Mouse (Mus musculus) liver, embryonic 15.5 days (tissue): ENCODE measurements around the gene Dnah8. TPM values are rescaled to one million over a fixed set of nuclear protein-coding genes. Genes with fewer than 3 reads are reported as not detected.
A peak's percentile ranks its signal among the peaks of the same experiment; 100 is the strongest.

Experiments
- ATAC-seq: fragments of 200-750 bp; cut with Nextera tagmentation; 2 replicates; pipeline ENCODE4 v1.8.0; 2017; ENCODE audit warnings: moderate number of reproducible peaks, mild to moderate bottlenecking, moderate library complexity; ENCODE audit not compliant: insufficient read depth
- H3K27ac ChIP-seq: fragments of 300-500 bp; sonication (generic); replicated peaks from 2 replicates; pipeline ENCODE4 v1.5.1; 2015; ENCODE audit warnings: mild to moderate bottlenecking, inconsistent platforms
- H3K27me3 ChIP-seq: fragments of 300-500 bp; sonication (generic); 2 replicates; pipeline ENCODE4 v1.6.1; 2015; ENCODE audit warnings: mild to moderate bottlenecking, inconsistent platforms
- H3K36me3 ChIP-seq: fragments of 300-500 bp; sonication (generic); replicated peaks from 2 replicates; pipeline ENCODE4 v1.6.1; 2015; ENCODE audit warnings: moderate library complexity, mild to moderate bottlenecking, inconsistent platforms
- H3K4me1 ChIP-seq: fragments of 300-500 bp; sonication (generic); replicated peaks from 2 replicates; pipeline ENCODE4 v1.6.1; 2015; ENCODE audit warnings: inconsistent platforms
- H3K4me2 ChIP-seq: fragments of 300-500 bp; sonication (generic); 2 replicates; pipeline ENCODE4 v1.6.1; 2015; ENCODE audit warnings: moderate library complexity, mild to moderate bottlenecking, inconsistent platforms
- H3K4me3 ChIP-seq: fragments of 300-500 bp; sonication (generic); replicated peaks from 2 replicates; pipeline ENCODE4 v1.5.1; 2015; ENCODE audit warnings: mild to moderate bottlenecking, inconsistent platforms
- H3K9ac ChIP-seq: fragments of 300-500 bp; sonication (generic); 2 replicates; pipeline ENCODE4 v1.6.1; 2015; ENCODE audit warnings: moderate library complexity, mild to moderate bottlenecking, inconsistent platforms
- H3K9me3 ChIP-seq: fragments of 300-500 bp; sonication (generic); replicated peaks from 2 replicates; pipeline ENCODE4 v1.6.1; 2016; ENCODE audit warnings: inconsistent platforms
- WGBS: fragments of 180-500 bp; shearing (Covaris S2); methylation state at CpG from one replicate; pipeline ENCODE4 v1.1.7; 2015; ENCODE audit warnings: mixed read lengths; ENCODE audit not compliant: insufficient replicate concordance; 5-methylcytosine and 5-hydroxymethylcytosine counted together
- polyA plus RNA-seq: library from polyadenylated mRNA; unstranded; fragments of >200 nt; fragmentation: Nextera tagmentation; extraction: Ambion mirVana; gene quantifications from 2 replicates; pipeline ENCODE4 v1.2.1, GENCODE M21; 2015

Gene Dnah8
- polyA plus RNA-seq, 1 experiment from 2014 or later: 1.1 TPM

DNA sequence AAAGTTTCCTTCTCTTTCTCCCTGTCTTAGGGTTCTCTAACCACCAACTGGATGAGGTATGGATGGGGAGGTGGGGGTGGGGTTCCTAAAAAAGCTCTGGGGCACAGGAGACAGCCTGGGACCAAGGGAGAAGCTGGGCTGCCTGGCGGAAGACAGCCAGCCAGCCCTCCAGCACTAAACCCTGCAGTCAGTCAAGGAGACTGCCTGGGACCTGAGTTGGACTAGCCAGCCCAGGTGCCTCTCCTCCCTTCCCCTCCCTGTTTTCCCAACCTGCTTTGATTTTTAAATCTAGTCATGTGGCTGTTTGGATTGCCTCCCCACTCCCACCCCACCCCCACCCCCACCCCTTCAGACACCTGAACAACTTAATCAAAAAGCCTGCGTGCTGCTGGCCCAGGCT lies 256.8 kb downstream of the Dnah8 start:
- Histone ChIP-seq H3K27ac (no peak overlapping the region), H3K9ac (no peak overlapping the region), H3K4me1 (no peaks in the 10 kb centered on the region), H3K27me3 (no peaks in the 10 kb centered on the region; the same call in 1 of the 2 replicates), H3K4me2 (no peak overlapping the region), H3K9me3 (no peaks in the 10 kb centered on the region), H3K4me3 (no peak overlapping the region), H3K36me3 (no peaks in the 10 kb centered on the region)
- no peak for ATAC-seq
- 66% methylated on average over 2 of the region's 2 CpGs for WGBS

DNA sequence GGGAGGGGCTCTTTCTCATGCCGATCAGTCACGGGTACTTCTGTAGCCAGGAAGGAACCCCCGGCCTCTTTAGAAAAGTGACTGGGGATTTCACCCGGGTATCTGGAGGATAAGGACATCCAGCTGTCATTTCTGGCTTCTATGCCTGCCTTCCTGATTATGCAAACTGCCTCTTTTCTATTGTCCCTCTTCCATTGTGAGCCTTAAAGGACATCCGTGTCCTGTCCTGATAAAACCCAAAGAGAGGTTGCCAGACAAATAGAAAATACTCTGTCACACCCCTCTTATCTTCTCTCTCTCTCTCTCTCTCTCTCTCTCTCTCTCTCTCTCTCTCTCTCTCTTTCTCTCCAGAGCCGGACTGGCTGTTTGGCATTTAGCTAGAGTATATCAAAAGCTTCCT lies 258.1 kb downstream of the Dnah8 start:
- WGBS: 2% methylated on average over 6 of the region's 6 CpGs

DNA sequence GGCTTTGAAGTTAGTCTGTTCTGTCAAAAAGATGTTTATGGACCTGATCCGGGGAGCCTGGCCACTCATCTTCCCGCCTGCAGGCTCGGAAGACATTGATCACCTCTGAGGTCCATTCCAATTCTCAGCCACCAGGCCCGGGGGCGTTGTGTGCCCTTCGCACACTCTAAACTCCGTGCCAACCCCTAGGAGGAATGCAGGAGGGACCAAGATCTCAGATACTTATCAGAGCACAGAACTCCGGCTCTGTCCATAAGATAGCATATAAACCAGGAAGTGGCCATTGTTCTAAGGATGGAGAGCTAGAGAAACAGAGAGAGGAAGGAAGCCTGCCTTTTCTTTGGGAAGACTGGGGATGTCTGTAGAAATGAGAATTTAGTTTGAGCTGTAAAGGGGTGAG lies 259.4 kb downstream of the Dnah8 start:
- Histone ChIP-seq H3K4me1 (no peaks in the 10 kb centered on the region), H3K36me3 (no peaks in the 10 kb centered on the region), H3K4me3 (no peak overlapping the region), H3K27ac (no peak overlapping the region), H3K9ac (no peak overlapping the region), H3K27me3 (no peaks in the 10 kb centered on the region; the same call in 1 of the 2 replicates), H3K4me2 (no peak overlapping the region), H3K9me3 (no peaks in the 10 kb centered on the region)
- no peak for ATAC-seq
- 34% methylated on average over 8 of the region's 8 CpGs for WGBS

More for the DNA sequence above, 258.1 kb downstream of the Dnah8 start:
- no peaks in the 10 kb centered on the region for H3K9me3 ChIP-seq
- H3K9ac ChIP-seq: no peak overlapping the region
- H3K4me1 ChIP-seq: no peaks in the 10 kb centered on the region
- H3K27me3 ChIP-seq: no peaks in the 10 kb centered on the region; the same call in 1 of the 2 replicates
- no peak overlapping the region for H3K4me2 ChIP-seq
- no peak for ATAC-seq
- no peaks in the 10 kb centered on the region for H3K36me3 ChIP-seq
- H3K27ac ChIP-seq: no peak overlapping the region
- H3K4me3 ChIP-seq: no peak overlapping the region

GRCm38 (mm10) chr17:30892086-30892485 lies 267.9 kb downstream of the Dnah8 start:
- H3K4me1 ChIP-seq: no peaks in the 10 kb centered on the region
- 14% methylated on average over 1 of the region's 1 CpGs for WGBS

DNA sequence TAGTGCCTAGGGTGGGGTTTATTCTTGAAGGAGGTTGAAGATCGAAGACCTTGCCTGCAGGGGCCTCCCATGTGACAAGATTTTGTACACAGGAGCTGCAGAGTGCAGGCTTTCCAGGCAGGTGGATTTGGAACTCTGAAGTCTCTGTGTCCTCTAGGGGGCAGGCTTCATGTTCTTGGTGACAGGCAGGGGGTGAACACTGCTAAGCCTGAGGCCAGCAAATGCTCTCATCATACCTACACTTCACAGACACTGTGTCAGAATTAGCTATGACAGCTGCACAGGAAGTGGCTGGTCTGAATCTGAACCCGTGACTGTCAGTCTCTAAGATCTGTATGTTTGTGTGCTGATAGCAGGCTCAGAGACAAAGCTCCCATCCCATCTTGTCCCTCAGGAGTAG lies 268.6 kb downstream of the Dnah8 start:
- Histone ChIP-seq H3K36me3 (no peaks in the 10 kb centered on the region), H3K27me3 (no peaks in the 10 kb centered on the region), H3K4me2 (no peak overlapping the region), H3K4me3 (no peak overlapping the region), H3K9ac (no peak overlapping the region), H3K27ac (no peak overlapping the region), H3K9me3 (no peaks in the 10 kb centered on the region), H3K4me1 (no peaks in the 10 kb centered on the region)
- no peak for ATAC-seq
- WGBS: 11% methylated on average over 2 of the region's 2 CpGs

More at GRCm38 (mm10) chr17:30892086-30892485, 267.9 kb downstream of the Dnah8 start:
- H3K4me2 ChIP-seq: no peak overlapping the region
- H3K36me3 ChIP-seq: no peaks in the 10 kb centered on the region
- no peak overlapping the region for H3K4me3 ChIP-seq
- H3K9me3 ChIP-seq: no peaks in the 10 kb centered on the region
- H3K9ac ChIP-seq: no peak overlapping the region
- H3K27me3 ChIP-seq: no peaks in the 10 kb centered on the region
- no peak overlapping the region for H3K27ac ChIP-seq
- no peak for ATAC-seq

GRCm38 (mm10) chr17:30897075-30897474 lies 272.9 kb downstream of the Dnah8 start:
- H3K4me1 ChIP-seq: 0 out of 2 replicates have a peak, but pooled peaks cover 5% of the 10 kb centered on the region
- no peak for ATAC-seq
- H3K9ac ChIP-seq: no peak overlapping the region
- no peaks in the 10 kb centered on the region for H3K9me3 ChIP-seq
- no peak overlapping the region for H3K4me3 ChIP-seq
- H3K36me3 ChIP-seq: no peaks in the 10 kb centered on the region
- peaks cover 25% of the 10 kb centered on the region for H3K27me3 ChIP-seq
- no peak overlapping the region for H3K27ac ChIP-seq
- 15% methylated on average over 2 of the region's 2 CpGs for WGBS
- no peak overlapping the region for H3K4me2 ChIP-seq

DNA sequence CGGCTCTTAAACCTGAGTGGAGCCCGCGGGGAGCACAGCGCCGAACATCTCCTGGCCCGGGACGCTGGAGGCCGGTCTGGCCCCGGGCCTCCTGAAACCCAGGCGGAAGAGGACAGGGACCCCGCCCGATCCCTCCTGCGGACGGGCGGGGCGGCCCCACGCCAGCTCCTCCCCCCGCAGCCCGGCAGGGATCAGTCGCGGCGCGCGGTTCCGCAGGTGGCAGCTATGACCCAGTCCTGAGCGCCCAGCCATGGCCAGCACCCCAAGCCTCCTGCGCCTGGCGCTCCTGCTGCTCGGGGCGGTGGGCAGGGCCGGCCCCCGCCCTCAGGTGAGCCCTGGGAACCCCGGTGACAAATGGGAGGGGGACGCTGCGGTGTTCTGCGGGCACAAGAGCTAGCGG lies 277.5 kb downstream of the Dnah8 start, which contains the start of gene Glp1r:
TSS of gene Glp1r (plus strand) at position 191 of the 400 bp plus-strand sequence.
- peak within 1 kb of the TSS; percentile 58 for H3K4me2 ChIP-seq
- H3K27me3 ChIP-seq: peaks cover 45% of the 10 kb centered on the region
- H3K9ac ChIP-seq: no peak within 1 kb of the TSS
- no peak within 1 kb of the TSS for H3K27ac ChIP-seq
- ATAC-seq: no peak
- H3K4me3 ChIP-seq: peak within 1 kb of the TSS; percentile 38
- no peaks in the 10 kb centered on the region for H3K36me3 ChIP-seq
- no peaks in the 10 kb centered on the region for H3K9me3 ChIP-seq
- 1% methylated on average over 37 of the region's 37 CpGs for WGBS
- 0 out of 2 replicates have a peak, but pooled peaks cover 5% of the 10 kb centered on the region for H3K4me1 ChIP-seq

- no peaks in the 10 kb centered on the region for H3K9me3 ChIP-seq
- 23% methylated on average over 2 of the region's 2 CpGs for WGBS
- H3K9ac ChIP-seq: no peak overlapping the region
- H3K27ac ChIP-seq: no peak overlapping the region
- H3K4me3 ChIP-seq: no peak overlapping the region
- peaks cover 45% of the 10 kb centered on the region for H3K27me3 ChIP-seq
- no peak overlapping the region for H3K4me2 ChIP-seq
- H3K4me1 ChIP-seq: 0 out of 2 replicates have a peak, but pooled peaks cover 5% of the 10 kb centered on the region
- H3K36me3 ChIP-seq: no peaks in the 10 kb centered on the region
- no peak for ATAC-seq
Measured at GRCm38 (mm10) chr17:30904096-30904495, 279.9 kb downstream of the Dnah8 start.

- H3K4me2 ChIP-seq: no peak overlapping the region
- no peaks in the 10 kb centered on the region for H3K9me3 ChIP-seq
- ATAC-seq: no peak
- peaks cover 15% of the 10 kb centered on the region for H3K27me3 ChIP-seq
- no peaks in the 10 kb centered on the region for H3K4me1 ChIP-seq
- 19% methylated on average over 4 of the region's 4 CpGs for WGBS
- no peak overlapping the region for H3K4me3 ChIP-seq
- H3K36me3 ChIP-seq: no peaks in the 10 kb centered on the region
- no peak overlapping the region for H3K9ac ChIP-seq
- H3K27ac ChIP-seq: no peak overlapping the region
Measured at GRCm38 (mm10) chr17:30907577-30907976, 283.4 kb downstream of the Dnah8 start.

- no peak for ATAC-seq
- Histone ChIP-seq H3K9me3 (no peaks in the 10 kb centered on the region), H3K4me2 (no peak overlapping the region), H3K27ac (no peak overlapping the region), H3K4me1 (no peaks in the 10 kb centered on the region), H3K27me3 (no peaks in the 10 kb centered on the region), H3K36me3 (no peaks in the 10 kb centered on the region), H3K9ac (no peak overlapping the region), H3K4me3 (no peak overlapping the region)
- 51% methylated on average over 27 of the region's 27 CpGs for WGBS
Measured at GRCm38 (mm10) chr17:30910866-30911731, 286.9 kb downstream of the Dnah8 start.

GRCm38 (mm10) chr17:30911732-30912088 lies 287.6 kb downstream of the Dnah8 start:
- Histone ChIP-seq H3K4me3 (no peak overlapping the region), H3K27me3 (no peaks in the 10 kb centered on the region), H3K9ac (no peak overlapping the region), H3K4me1 (no peaks in the 10 kb centered on the region), H3K27ac (no peak overlapping the region), H3K4me2 (no peak overlapping the region), H3K9me3 (no peaks in the 10 kb centered on the region), H3K36me3 (no peaks in the 10 kb centered on the region)
- 35% methylated on average over 8 of the region's 8 CpGs for WGBS
- ATAC-seq: no peak
